Mouse (Mus musculus) ES-E14 (cell line): Measurements from ENCODE around the gene Catsper4.

Experiments
- CHD2 ChIP-seq: IDR thresholded peaks from 2 replicates; pipeline ENCODE4 v1.6.1; 2014; ENCODE audit warnings: mild to moderate bottlenecking, low read depth, low read length, inconsistent platforms
- ZC3H11A ChIP-seq: IDR thresholded peaks from 2 replicates; pipeline ENCODE4 v1.6.1; 2012; ENCODE audit warnings: low read depth, mild to moderate bottlenecking, inconsistent platforms, low read length, borderline replicate concordance

GRCm38 (mm10) chr4:134252911-134253721 lies 25.9 kb upstream of the Catsper4 start:
- TF ChIP-seq CHD2 (no peak), ZC3H11A (no peak)
